Mouse (Mus musculus): ENCODE measurements at regions not wholly inside any gene's neighbourhood (a gene's known extent, or its start where the extent isn't known, plus 50 kb on each side); places are given as distances from the start of the nearest gene placed in this dataset.
A peak's percentile ranks its signal among the peaks of the same experiment; 100 is the strongest.
"Not testable (repeated sequence)": the region's sequence is repeated elsewhere in the genome, so short reads cannot be mapped to it uniquely, and the experiment has no call there.

DNA sequence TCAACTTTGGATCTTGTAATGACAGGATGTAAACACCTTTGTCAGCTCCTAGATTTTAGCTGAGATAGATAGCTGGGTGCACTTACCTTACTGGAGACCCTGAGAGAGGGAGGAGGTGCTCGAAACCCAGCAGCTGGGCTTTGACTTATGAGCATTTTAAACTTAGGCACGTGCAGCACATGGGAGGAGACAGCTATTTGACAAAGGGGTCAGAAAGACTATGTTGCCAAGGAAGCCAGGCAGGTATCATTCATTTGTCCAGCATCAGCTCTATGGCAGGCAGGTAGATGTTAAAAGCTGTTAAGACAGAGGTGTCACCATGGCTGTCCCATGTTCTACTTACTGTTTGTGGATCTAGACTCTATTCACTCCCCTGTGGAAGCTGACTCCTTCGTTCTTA lies 120.0 kb upstream of the Tet2 start:
- DNase-seq (ENCODE audit: low read depth, low spot score): no peak

GRCm38 (mm10) chr3:133665425-133666317 lies 120.7 kb upstream of the Tet2 start:
- DNase-seq (ENCODE audit: low read depth, low spot score): no peak

DNA sequence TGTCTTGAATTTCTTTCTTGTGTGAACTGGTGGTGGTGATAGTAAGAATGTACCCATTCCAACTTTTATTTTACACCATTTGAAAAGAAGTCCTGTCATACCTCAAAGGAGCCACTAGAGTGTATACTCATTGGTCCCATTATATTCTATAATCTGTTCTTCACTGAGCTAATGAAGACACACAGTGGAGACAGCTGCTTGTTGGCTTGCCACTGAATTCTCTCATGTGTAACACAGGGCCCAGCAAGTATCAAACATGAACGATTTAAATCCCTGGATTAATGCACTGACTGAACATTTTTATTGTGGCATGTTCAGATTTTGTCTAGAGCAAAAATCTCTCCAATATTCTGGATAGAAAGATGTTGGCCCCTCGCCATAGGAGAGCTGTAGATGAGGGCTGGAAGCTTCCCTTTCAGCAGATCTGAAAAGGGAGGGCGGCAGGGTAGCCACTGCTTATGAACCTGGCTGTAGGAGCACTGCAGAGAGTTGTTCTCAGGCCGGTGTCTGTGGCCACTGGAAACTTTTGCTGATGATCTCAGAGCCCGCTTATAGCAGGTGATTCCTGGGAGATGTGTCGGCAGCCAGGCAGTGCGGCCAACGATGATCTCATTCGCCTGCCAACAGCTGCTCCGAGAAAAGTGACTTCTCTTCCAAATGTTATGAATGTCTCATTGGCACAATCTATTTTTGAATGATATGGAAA lies 128.0 kb upstream of the Tet2 start:
- peak; percentile 66 for DNase-seq (ENCODE audit: low read depth, low spot score)

DNA sequence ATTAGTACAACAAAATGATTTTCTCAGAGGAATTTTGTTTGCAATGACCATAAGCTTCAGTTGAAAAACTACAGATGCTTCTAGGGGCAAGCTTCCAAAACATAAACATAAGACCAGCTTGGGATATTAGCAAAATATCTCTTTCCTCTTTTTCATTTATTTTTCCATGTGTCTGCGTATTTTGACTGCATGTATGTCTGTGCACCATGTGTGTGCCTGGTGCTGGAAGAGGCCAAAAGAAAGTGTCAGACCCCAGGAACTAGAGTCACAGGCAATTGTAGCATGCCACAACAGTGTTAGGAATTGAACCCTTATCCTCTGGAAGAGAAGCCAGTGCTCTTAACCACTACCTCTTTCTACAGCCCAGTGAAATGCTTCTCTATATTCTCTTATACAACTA lies 133.0 kb upstream of the Tet2 start:
- DNase-seq (ENCODE audit: low read depth, low spot score): no peak

DNA sequence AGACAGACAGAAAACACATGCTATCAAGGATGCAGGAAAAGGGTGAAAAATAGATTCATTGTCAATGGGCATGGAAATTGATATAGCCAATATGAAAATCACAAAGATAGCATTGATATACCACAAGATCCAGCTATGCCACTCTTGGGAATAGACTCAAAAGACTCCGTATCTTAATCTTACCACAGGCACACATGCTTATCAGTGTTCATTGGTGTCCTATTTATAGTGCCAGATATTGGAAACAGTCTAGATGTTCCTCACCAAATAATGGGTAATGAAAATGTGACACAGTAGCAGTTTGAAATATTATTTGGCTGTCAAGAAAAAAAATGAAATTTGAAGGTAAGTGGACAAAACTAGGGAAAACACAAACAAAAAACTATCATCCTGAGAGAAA lies 135.0 kb upstream of the Tet2 start:
- DNase-seq (ENCODE audit: low read depth, low spot score): no peak

- DNase-seq (ENCODE audit: low read depth, low spot score): no peak
These were observed 135.4 kb upstream of the Tet2 start for GRCm38 (mm10) chr3:133680343-133680742.

DNA sequence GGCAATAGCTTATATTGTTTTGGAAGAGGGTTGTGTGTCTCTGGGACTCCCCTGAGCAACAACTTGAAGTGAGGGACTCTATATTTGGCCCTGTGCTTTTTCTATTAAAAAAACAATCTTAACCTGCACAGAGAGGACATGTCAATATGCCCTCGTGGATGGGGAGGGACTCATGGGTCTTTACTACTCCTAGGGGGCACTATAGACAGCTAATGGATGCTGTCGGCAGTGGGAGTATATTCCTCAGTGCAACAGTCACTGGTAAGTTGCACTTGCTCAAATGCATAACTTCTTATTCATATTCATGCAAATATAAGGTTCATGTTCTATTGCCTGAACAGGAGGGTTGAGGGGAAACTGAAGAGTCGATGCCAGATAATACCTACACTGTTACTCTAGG lies 135.9 kb upstream of the Tet2 start:
- DNase-seq (ENCODE audit: low read depth, low spot score): no peak

DNA sequence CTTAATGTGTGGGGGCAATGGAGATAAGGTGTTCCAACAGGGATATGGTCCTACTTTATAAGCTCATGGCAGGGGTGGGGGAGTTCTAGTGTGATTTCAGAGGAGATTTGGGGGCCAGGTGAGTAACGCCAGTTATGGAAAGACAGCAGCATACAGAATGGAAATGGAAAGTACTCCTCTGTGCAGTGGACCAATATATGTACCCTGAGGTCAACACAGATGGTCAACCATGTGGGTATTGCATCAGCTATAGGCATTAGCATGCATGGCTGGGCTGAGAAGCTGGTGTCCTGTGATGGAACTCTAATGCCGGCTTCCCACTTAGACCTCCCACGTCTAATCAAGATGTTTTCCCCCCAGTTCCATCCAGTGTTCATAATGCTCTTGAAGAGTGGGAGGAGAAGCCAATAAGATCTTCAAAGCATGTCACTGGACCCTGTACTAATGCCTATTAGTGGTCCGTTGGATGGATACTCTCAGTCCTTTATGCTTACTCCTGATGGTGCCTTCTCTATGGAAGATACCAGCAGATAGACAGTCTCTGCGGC lies 139.3 kb upstream of the Tet2 start:
- DNase-seq (ENCODE audit: low read depth, low spot score): no peak

DNA sequence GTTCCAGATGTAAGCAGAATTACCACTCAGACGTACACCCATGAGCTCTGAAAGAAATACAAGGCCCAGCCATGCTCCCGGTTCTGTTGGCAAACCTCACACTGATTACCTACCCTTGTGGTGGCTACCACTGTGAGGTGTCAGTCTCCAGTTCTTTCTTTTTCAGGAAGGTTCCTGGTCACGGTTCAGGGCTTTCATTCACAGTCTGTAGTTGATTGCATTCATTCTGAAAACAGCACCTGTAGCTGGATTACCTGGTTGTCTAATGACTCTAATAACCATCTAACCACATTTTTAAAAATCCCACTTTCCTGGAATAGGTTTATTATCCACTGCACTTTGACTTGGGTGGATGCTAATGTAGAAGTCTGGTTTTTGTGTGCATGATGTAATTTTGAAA lies 139.8 kb upstream of the Tet2 start:
- DNase-seq (ENCODE audit: low read depth, low spot score): no peak

- DNase-seq (ENCODE audit: low read depth, low spot score): no peak
These were observed 140.5 kb upstream of the Tet2 start for GRCm38 (mm10) chr3:133685393-133685792.

GRCm38 (mm10) chr3:133694057-133694456 lies 149.1 kb upstream of the Tet2 start:
- DNase-seq (ENCODE audit: low read depth, low spot score): peak; percentile 62

DNA sequence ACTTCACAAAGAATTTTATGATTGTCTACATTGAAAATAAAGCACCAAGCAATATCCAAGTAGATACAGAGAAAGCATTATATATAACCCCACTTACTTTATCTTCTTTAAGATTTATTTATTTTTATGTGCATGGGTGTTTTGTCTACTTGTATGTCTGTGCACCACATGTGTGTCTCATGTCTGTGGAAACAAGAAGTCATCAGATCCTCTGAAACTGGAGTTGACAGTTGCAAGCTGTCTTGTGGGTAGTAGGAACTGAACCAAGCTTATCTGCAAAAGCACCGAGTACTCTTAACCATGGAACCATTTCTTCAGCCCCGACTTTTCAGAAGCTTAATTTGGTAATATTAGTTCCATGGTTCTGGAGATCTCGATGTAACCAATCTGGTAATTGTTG lies 151.2 kb upstream of the Tet2 start:
- DNase-seq (ENCODE audit: low read depth, low spot score): no peak

GRCm38 (mm10) chr3:133704849-133705248 lies 159.9 kb upstream of the Tet2 start:
- DNase-seq (ENCODE audit: low read depth, low spot score): not testable (repeated sequence)

DNA sequence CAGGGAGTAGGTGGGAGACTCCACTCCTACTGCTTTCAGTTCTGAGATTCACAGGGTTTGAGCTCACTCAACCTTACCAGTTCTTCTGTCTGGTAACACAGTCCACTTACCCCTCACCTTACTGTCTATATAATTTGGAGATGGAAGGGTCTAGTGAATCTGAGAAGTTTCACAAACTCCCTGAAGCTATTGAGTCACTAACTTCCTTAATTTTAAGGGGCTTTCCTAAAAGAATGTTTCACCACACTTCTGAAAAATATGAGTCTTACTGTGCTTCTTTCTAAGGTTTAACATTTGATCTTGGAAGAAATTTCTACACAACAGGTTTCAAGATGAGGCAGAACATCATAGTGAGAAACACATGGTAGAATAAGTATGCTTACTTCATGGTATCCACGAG lies 166.6 kb upstream of the Tet2 start:
- DNase-seq (ENCODE audit: low read depth, low spot score): no peak

- DNase-seq (ENCODE audit: low read depth, low spot score): no peak
These were observed 177.8 kb upstream of the Tet2 start for GRCm38 (mm10) chr3:133722550-133723290.

- DNase-seq (ENCODE audit: low read depth, low spot score): no peak
These were observed 181.9 kb upstream of the Tet2 start for GRCm38 (mm10) chr3:133726831-133727230.

DNA sequence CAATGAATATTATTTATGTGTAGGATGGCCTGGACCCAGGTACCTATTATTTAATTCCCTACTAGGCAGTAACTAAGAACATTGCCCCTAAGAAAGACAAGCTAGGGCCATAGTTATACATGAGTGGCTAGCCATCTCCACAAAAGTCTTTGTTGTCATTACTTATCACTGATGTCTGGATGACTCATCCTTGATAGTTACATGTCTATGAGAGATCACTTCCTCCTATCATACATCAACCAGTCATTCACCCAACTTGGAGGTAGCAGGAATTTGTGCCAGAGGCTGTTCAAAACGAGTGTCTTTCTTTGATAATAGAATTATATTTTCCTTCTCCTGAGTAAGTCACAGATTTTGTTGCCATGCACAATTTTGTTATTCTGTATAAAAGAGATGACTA lies 190.7 kb upstream of the Tet2 start:
- DNase-seq (ENCODE audit: low read depth, low spot score): no peak

DNA sequence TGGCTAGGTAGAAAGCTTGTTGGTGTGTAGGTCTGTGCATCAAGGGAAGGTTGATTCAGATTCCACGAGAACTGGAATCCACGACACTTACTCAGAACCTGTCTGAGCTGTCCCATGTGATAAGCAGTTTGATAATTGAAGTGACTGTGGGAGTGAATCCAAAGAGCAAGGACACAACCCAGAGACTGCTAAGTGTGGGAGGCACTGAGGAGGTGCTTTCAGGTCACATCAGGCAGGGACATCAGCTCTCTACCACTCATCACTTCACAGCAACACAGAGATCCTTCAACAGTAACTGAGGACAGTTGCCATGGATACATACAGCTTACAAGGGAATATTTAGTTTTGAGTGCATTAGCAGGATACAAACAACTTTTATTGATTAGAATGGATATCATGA lies 194.0 kb upstream of the Tet2 start:
- DNase-seq (ENCODE audit: low read depth, low spot score): no peak

DNA sequence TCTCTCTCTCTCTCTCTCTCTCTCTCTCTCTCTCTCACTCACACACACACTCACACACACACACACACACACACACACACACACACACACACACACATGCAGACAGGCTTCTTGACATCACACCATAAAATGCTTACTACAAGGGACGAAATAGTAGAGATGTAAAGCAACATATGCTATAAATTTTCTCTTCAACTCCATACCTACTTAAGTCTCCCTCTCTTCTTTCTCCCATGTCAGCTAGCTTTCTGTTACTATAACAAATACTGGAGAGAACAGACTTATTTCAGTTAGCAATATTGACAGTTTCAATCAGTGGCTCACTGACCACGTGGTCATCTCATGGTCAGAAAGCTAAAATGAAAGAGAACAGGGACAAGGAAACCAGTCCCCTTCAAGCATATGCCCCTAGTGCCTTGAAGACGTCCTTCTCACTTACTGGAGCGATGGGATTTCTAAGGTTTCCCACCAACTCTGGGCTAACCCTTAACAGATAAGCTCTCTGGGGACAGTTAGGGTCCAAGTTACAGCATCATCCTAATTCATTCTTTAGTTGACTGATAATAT lies 199.7 kb upstream of the Tet2 start:
- DNase-seq (ENCODE audit: low read depth, low spot score): no peak

DNA sequence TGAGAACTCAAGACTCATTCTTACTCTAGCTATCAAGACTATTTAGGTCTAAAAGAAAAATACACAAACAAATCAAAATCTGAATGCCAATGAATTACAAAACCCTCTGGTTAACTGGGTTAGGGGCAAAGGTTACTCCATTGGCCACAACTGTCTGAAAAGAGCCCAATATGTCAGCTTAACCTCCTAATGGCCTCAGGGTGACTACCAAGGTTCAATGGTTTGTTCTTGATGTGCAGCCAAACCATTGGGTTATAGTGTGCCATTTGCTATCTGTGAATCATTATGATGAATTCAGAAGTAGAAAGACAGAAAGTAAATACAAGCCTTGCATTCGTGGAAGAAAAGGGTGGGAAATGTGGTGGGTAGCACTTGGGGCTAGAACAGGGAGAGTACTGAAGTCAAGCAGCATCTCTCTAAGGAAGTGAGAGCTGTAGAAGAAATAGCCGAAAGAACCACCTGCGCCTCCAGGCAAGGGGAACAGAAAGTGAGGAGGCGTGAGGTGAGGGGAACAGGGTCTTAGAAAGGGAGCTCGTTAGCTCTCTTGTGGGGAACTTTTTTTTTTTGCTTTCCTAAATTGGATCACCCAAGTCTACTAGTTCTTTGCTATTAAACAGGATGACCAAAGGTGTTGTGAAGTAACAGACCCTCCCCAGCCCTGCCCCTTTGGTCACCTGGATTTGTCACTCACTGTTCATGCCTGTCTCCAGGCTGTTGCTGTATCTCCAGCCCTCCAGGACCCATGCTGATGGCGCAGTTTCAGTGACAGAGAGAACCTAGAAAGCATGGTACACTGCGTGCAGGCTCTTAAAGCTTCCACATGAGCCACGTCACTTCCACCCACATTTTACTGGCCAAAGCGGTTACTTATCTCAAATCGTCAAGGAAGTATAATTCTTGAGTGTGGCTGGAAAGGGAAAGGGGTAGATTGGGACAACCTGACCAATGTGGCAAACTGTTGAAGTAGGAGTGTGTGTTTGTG lies 204.1 kb upstream of the Tet2 start:
- DNase-seq (ENCODE audit: low read depth, low spot score): no peak

GRCm38 (mm10) chr3:133750061-133750460 lies 205.1 kb upstream of the Tet2 start:
- no peak for DNase-seq (ENCODE audit: low read depth, low spot score)

All from telencephalon, adult 2 months (tissue).